Mouse (Mus musculus): ENCODE measurements around the gene Rexo5.

Gene Rexo5

DNA sequence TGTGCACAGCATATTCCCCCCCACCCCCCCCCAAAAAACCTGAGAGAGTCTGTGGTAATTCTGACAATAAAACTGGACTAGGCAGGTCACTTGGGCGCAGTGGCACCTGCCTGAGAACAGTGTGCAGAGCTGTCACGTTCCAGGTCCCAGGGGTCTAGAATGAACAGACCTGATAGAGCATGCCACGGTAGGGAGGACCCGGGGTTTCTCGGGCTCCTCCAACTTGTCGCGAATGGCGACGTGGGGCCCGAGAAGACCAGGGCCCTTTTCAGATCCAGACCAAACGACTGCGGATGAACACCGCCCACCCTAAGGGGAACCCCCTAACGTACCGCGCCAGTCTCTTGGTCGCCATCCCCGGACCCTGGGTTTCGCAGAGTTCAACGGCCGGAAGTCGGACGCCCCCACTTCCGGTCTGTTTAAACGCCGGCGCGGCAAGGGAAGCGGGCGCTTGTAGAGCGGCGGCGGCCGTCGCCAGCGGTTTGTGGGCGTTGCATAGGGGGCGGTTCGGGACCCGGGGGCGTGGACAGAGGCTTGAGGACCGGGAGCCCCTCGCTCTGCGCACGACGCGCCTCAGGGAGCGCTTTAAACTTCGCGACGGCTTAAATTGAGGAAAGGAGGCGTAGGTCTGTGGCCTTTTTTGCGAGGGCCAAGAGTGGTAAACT is at the start of gene Rexo5, which contains the start of gene Eri2:
Gene Rexo5 (plus strand): TSS at position 421 of the 665 bp plus-strand sequence.
Gene Eri2 (minus strand): TSS at position 473 of the 665 bp plus-strand sequence.
- DNase-seq: peak; percentile 87 to 93

DNA sequence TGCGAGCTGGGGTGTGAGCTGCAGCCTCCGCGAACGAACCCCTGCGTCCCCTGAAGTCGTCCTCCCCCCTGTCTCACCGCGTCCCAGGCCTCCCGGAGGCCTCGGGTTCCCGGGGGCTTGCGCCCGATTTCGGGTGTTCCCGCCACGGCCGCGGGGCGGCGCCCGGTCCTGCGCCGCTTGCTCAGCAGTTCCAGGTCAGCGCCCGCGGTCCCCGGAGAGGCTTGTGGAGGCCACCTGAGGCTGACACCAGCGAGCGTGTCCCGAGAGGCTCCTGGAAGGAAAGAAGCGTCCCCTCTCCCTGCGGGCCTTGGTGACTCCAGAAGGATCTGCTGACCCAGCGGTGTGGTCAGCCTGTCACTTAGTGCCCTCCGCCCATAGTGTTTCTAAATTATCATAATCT is 49.5 kb upstream of the Rexo5 start:
- peak in 1 of 2 experiments; percentile 68 for DNase-seq

DNA sequence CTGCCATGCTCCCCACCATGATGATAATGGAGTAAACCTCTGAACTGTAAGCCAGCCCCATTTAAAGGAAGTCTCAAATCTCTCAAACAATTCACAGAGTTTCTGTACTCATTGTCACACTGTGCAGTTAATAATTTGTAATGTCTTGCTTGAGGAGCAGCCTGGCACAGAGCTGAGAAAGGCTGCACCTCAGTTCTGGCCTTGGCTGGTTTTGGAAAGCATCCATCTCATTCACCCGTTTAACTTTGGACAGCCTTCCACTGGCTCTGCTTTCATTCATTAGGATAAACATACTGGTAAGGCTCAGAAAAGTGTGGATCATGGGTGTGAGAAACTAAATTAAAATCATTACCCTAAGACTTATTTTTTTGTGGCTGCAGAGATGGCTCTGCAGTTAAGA is 47.9 kb upstream of the Rexo5 start:
- peak; percentile 62 to 85 for DNase-seq

DNA sequence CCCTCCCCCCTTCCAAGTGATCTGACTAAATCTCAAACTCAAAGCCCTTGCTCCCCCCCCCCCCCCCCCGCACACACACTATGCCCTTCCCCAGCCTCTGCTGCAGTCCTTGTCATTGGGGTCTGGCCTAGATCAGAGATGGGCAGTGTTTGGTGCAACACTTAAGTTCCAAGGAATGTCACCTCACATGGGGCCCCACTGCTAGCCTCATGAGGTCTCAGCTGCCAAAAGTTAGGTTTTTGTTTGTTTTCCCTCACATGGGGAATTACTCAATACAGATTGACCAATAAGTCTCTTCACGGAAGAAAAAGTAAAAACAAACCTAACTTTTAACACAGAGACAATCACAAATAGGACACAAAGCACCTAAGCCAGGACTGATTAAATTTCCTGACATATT is 45.0 kb upstream of the Rexo5 start:
- no peak for DNase-seq

DNA sequence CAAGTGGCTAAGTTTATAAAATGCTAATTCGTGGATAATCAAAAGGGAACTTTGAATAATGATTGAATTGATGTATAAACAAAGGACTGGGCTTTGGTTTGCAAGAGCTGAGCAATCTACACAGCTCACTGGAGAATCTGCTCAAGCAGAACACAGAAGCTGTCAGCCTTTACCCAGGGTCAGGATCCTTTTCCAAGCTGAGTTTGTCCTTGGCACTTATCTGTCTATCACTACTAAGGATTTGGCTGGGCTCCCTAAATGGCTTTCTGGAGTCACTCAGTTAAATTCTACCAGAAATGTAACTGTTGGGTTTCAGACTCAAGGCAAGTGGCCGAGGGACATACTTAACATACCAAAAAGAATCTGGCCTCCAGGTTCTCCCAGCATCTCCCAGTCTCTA is 43.9 kb upstream of the Rexo5 start:
- DNase-seq: peak; percentile 51 to 78

DNA sequence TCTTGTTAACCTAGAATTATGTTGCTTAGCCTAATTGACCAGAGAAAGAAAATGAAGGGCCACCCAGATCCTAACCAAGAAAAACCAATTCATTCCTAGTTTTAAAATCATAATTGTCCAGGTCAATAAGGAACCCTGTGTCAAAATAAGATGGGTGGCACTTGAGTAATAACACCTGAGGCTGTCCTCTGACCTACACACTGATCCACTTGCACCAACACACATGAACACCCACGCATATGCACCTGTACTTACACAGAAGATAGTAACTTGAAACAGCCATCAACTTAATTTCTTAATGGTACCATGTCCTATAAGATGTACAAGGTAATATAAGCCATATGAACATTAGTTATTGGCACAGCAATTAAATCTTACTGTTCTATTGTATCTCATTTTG is 40.1 kb upstream of the Rexo5 start:
- no peak for DNase-seq

DNA sequence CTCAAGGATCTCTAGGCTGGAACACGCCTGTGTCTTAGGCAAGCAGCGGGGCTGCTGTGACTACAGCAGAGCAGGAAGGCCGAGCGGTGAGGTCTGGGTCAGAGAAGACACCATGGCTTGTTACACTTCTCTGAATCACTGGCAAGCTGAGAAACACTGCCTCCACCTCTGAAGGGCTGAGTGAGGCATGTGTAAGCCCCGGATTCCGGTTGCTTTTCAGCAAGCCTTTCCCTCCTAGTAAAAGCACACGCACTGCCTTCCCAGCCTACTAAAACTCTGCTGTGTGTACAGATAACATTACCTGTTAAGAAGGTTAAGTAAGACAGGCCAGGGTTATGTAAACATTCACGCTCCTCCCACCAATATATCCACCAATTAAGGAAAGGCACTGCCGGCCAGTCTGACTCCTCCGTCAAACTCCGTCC is 33.3 kb upstream of the Rexo5 start, which contains the start of gene Acsm3:
Gene Acsm3 (plus strand): TSS at position 397 of the 425 bp plus-strand sequence.
- peak; percentile 57 to 62 for DNase-seq

DNA sequence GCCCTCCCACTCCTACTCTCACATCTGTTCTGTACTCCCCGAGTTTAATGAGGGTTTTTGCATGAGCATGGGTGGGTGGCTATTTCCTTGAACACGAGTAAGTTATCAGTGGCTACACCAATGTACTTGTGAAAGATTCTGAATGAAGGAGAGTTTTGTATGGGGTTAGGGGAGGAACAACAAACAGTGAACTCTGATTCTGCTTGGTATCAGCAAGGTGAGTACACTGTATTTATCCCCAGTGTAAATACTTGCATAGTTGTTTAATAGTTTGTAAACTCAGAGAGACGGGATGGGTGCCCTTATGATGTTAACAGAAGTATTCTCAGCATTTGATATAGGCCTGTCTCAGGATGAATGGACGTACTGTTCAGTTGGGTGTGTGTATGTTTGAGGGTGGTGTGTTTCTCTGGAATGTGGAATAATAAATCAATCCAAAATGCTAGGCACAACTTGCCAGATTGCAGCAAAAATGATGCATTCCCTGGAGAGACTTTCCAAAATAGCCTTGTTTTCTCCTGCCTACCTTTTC is 31.6 kb upstream of the Rexo5 start:
- DNase-seq: no peak

DNA sequence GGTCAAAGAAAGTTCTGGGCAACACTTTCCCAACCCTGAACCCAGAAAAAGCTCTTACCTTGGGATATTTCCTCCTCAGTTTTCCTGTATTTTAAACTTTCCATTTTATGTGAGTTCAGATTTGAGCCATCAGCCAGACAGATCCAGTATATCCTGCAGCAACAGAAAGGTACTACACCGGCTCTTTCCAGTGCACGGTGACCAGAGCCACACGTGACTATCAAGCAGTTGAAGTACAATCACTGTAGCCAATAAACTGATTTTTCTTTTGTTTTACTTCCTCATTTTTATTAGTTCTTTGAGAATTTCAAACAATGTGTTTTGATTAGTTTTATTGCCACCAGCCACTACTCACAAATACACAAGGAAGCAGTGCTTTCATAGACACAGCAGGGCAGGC is 29.4 kb upstream of the Rexo5 start:
- no peak for DNase-seq

DNA sequence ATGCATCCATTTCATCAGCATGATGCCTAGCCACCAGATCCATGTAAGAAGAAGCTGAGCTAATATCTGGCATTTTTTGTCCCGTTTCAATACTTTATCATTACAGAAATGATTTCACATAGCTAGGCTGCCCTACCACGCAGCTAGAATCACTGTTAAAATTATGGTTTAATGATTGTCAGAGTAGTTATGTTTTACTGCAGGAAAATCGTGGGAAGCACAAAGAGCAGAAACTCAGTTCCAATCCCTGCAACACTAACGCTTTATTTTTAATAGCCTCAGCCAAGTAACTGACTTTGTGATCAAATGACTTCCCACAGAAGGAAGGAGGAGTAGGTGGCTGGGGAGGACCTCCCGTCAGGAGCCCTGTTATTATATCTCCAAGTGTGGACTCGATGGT is 26.8 kb upstream of the Rexo5 start:
- peak in 1 of 2 experiments; percentile 12 for DNase-seq

DNA sequence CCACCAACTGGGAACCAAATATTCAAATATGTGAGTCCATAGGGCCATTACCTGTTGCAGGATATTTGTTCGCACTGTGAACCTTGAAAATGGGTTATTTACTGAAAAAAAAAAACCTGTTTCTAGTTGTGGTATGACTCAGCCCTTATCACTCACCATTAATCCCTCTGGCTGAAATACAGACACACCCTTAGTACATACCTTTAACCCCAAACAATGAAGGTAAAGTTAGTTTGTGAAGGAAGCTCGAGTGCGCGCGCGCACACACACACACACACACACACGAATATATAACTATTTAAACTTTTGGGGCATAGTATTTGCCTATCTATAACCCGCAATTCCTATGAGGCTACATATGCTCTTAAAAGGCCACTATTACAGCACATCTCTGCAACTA is 23.9 kb upstream of the Rexo5 start:
- no peak for DNase-seq

DNA sequence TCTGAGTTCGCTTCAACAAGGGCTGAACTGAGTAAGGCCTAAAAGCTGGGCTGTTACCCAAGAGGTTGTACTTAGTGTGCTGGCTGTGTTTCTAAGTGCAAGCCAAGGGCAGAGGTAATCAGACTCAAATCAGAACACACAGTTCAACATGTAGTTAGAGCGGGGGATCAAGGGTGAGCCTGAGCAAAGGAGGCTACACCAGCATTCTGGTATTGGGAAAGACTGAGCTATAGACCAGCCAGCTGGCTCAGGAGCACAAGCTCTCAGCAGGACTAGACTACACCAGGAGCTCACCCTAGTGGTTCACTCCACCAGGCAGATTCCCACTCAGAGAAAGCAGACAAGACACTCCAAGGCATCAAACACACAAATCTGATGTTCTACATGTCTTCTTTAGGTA is 10.4 kb upstream of the Rexo5 start:
- DNase-seq: peak; percentile 4 to 31

DNA sequence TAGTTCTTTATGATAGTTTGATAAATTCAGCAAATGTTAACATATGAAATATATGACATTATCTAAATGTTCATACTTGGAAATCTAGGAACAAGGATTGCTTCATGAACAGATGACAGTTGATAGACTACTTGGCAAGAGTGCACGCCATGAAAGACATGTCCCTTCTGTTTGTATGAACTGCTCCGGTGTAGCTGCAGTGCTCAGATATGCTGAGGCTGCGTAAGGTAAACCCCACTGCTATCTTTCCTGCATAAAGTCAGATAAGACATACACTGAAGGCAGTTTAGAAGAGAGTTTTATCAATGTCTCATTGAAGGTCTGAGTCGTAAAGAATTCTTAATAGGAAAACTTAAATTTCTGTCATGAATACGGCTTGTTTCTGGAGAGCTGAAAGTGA is 8.9 kb upstream of the Rexo5 start:
- no peak for DNase-seq

DNA sequence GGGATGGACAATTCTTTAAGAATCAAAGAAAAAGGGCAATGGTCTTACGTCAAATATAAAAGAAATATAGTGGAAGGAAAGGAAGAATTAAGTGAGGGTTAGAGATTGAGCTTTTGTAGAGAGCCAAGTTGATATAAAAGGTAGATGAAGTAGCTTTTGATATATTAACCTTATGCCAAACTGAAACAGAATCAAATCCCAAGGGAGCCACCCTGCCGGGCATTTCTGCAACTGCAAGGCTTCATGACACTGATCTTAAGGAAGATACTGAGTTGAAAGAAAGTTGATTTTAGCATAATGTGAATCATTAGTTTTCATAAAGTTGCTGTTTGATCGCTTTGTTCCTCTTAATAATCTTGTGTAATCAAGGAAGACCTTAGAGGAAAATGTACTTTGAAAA is 4.8 kb upstream of the Rexo5 start:
- DNase-seq: no peak

DNA sequence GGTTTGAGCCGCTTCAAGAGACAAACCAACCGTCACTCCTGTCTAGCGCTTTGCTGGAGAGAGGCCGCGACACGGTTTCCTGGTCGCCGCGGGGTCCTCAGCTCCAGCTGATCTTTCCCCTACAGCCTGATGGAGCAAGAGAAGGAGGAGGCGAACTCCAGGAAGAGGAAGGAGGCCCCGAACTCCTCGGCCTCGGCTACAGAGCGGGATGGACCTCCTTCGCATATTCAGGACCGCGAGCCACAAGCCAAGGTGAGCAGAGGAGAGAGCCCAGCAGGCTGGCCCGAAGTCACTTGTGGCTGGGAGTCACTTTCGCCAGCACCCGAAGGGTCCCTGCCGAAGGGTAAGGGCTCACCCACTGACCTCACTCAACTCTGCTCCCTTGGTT is 439 bp downstream of the Rexo5 start:
- DNase-seq: no peak

DNA sequence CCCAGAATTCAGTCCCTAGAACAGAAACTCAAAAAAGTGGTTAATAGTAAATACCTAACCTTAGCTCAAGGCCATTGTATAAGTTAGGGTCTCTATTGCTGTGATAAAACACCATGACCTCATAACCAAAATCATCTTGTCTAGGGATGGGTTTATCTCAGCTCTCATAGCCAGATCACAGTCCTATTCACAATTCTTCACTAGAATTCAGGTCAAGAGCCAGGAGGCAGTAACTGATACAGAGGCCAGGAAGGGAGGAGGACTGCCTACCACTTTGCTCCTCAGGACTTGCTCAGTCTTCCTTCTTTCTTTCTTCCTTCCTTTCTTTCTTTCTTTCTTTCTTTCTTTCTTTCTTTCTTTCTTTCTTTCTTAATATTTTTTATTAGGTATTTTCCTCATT is 1.5 kb downstream of the Rexo5 start:
- DNase-seq: no peak

DNA sequence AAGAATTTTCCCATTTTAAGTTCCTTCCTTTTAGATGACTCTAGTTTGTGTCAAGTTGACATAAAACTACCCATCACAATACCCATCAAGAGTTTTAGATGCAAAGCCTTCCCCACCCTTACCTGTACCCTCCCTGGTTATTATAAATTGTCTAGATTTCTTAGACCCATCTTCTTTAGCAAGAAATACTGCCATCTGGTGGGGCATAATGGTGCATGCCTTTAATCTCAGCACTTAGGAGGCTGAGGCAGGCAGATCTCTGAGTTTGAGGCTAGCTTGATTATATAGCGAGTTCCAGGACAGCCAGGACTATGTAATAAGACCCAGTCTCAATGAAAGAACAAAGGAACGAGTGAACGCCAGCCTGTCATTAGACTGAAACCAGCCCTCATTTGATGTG is 6.7 kb downstream of the Rexo5 start:
- peak; percentile 4 to 36 for DNase-seq

DNA sequence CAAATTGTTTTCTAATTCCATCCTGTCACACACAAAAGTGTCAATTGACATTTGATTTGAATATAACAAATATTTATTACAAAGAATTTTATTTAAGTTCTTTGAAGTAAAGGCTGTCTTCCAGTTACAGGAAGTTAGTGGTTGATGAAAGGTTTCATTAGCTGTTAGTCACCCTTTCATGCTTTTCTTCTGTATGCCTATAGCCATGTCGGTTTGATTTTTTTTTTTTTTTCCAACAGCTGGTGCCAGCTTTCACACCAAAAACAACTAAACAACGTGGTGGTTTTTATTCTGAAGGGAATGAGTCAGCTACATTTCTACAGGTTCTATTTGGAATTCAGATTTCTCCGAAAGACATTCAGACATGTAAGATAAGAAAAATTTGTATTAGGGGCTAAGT is 7.2 kb downstream of the Rexo5 start:
- no peak for DNase-seq

DNA sequence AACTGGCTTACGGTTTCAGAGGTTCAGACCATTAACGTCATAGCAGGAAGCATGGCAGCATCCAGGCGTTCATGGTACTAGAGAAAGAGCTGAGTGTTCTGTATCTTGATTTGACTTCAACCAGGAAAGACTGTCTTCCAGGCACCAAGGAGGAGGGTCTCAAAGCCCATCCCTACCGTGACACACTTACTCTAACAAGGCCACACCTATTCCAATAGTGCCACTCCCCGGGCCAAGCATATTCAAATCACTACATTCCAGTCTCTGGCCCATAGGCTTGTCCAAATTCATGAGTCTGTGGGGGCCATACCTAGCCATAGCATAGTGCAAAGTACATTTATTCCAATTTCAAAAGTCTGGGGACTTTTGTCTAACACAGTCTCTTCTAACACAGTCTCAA is 13.6 kb downstream of the Rexo5 start:
- DNase-seq: no peak

DNA sequence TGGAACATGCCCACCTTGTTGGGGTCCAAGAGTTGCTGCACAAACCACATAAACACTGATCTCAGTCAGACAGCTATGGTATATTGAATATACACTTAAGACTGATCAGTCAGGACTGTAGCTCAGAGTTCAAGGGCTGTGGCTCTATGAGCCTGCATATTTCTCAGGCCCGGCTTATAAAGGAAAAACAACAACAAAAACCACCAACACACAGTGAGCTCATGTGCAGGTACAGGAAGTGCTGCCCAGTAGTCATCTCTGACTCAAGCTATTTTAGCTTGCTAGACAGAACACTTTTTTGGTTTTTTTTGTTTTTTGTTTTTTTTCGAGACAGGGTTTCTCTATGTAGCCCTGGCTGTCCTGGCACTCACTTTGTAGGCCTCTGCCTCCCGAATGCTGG is 14.9 kb downstream of the Rexo5 start:
- DNase-seq: no peak

DNA sequence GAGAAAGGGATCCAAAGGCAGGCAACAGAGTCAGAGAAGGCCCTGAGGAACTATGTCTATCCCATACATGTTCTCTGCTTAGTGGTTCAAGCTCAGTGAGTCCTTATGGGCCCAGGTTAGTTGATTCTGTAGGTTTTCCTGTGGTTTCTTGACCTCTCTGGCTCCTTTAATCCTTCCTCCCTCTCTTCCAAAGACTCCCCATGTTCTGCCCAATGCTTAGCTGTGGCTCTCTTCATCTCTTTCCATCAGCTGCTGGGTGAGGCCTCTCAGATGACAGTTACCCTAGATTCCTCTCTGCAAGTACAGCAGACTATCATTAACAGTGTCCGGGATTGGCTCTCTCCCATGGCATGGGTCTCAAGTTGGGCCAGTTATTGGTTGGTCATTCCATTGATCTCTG is 41.6 kb downstream of the Rexo5 start:
- DNase-seq: no peak

DNA sequence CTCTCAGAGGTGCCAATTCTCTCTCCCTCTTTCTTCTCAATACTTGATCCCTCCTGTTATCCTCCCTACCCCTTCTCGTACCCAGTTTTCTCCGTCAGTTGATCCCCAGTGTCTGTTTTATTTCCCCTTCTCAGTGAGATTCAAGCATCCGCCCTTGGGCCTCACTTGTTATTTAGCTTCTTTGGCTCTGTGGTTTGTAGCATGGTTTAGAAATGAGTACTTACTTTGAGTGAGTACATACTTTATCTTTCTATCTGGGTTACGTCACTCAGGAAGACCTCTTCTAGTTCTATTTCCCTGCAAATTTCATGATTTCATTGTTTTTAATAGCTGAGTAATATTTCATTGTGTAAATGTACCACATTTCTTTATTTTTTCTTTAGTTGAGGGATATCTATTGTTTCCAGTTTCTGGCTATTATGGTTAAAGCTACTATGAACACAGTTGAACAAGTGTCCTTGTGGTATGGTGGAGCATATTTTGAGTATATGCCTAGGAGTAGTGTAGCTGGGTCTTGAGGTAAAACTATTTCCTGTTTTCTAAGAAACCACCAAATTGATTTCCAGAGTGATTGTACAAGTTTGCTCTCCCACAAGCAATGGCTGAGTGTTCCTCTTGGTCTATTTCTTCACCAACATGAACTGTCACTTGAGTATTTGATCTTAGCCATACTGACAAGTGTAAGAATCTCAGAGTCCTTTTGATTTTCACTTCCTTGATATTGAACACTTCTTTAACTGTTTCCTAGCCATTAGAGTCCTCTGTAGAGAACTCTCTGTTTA is 42.4 kb downstream of the Rexo5 start:
- no peak for DNase-seq

DNA sequence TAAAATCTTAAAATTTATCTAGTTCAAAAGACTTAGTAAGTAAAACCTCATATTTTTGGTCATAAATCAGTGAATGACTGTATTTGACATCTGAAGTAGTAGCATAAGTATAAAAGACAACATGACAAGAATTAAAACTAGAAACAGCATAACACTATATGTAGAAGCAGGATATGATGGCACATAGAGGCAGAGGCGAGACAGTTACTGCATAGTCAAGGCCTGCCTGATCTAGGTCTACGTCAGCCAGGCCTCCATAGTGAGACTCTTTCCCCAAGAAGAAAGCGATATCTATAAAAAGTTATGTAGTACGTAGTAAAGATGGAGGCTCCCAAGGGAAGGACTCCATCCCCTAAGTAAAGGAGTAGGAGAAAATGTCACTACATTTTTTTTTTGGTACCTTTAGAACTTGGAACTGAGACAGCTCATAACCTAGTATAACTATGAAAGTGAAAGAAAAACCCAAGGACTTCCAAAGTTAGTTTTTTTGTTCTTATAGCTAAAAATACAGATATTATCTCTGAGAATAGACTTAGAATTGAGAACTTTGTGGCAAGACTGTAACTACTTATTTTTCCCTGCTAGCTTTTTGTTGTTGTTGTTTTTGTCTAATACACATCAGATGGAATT is 48.1 kb downstream of the Rexo5 start:
- no peak for DNase-seq

DNA sequence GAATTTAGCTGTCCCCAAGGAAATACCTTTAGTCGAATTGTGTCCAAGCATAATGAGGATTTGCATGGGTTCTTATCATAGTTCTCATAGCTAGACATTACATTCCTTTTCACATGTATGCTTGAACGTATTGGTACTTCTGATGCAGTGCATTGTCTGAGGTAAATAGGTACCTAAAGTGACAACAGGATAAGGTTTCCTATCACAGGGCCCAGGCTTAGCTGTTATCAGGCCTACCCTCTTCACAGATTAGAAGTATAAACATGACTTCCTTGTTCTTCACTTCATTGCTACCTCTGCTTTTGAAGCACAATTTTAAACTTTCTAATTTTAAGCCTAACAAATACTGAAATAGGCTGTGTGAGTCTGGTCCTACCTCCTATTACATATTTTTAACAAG is 51.7 kb downstream of the Rexo5 start:
- no peak for DNase-seq
